Mouse (Mus musculus): Measurements from ENCODE around the gene Panx3.

Panx3 gene

GRCm38 (mm10) chr9:37629941-37630340 lies 39.1 kb downstream of the Panx3 start:
- no peak for DNase-seq

GRCm38 (mm10) chr9:37628581-37628980 lies 40.5 kb downstream of the Panx3 start:
- no peak for DNase-seq

- no peak for DNase-seq
These were observed 41.8 kb downstream of the Panx3 start for GRCm38 (mm10) chr9:37627263-37627662.

- DNase-seq: peak; percentile 27 to 30
These were observed 42.9 kb downstream of the Panx3 start for GRCm38 (mm10) chr9:37626103-37626567.

- peak in 1 of 2 experiments; percentile 12 for DNase-seq
These were observed 43.4 kb downstream of the Panx3 start for GRCm38 (mm10) chr9:37625641-37626040.

GRCm38 (mm10) chr9:37625129-37625528 lies 43.9 kb downstream of the Panx3 start:
- no peak for DNase-seq

- no peak for DNase-seq
These were observed 44.5 kb downstream of the Panx3 start for GRCm38 (mm10) chr9:37624502-37624901.

GRCm38 (mm10) chr9:37623981-37624380 lies 45.1 kb downstream of the Panx3 start:
- no peak for DNase-seq

GRCm38 (mm10) chr9:37621290-37621689 lies 47.7 kb downstream of the Panx3 start:
- no peak for DNase-seq

- DNase-seq: peak; percentile 29 to 43
These were observed 52.3 kb downstream of the Panx3 start for GRCm38 (mm10) chr9:37616770-37617169.

- DNase-seq: no peak
These were observed 53.8 kb downstream of the Panx3 start for GRCm38 (mm10) chr9:37615220-37615619.

GRCm38 (mm10) chr9:37614316-37614715 lies 54.7 kb downstream of the Panx3 start:
- DNase-seq: no peak

- DNase-seq: no peak
These were observed 55.1 kb downstream of the Panx3 start for GRCm38 (mm10) chr9:37613911-37614280.

GRCm38 (mm10) chr9:37613182-37613910 lies 55.7 kb downstream of the Panx3 start, which contains the start of gene Spa17:
Gene Spa17, minus strand, starts transcription at chr9:37613722.
- peak; percentile 88 to 90 for DNase-seq
